In the genomic region with DNA sequence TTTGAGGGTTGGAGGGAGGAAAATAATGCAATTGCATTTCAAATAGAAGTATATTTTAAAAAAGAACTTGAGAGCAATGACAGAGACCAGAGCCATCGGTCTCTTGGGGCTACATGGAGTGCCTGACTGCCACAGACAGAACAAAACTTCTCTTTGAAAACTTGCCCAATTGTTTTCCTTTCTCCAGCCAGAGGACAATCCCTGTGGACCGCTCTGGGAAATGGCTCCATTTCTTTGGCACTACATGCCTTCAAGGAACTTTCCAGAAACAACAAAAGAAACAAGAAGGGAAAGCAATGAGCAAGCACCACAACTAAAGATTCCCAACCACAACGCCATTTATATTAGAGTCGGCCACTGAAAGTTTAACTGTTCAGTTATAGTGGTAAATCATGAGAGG, we compare ENCODE assay signal across 27 mouse cellular contexts. TPM values are rescaled to one million over a fixed set of nuclear protein-coding genes. Genes with fewer than 3 reads are reported as not detected.
DNase-seq lines count a peak whose midpoint lies in the region; ATAC-seq and TF ChIP-seq lines count a peak whose summit lies in the region.
"Had no signal": no experiment of that assay in that cellular context is flagged by ENCODE, and none has a peak within 500 bp of the region (broad histone marks: within the 10 kb centered on the region; RNA-seq: fewer than 3 reads in every experiment).

No protein-coding gene starts in this region.

- H3K4me3 ChIP-seq in heart, embryonic 10.5 days: no peak overlapping the region
- no peak overlapping the region for H3K4me3 ChIP-seq in liver, postnatal 0 days (ENCODE audit: low read depth, low read length)
- no peak overlapping the region for H3K4me3 ChIP-seq in hindbrain, postnatal 0 days (ENCODE audit: low read length)
- H3K4me3 ChIP-seq: forebrain, embryonic 15.5 days; heart, embryonic 13.5 days; hindbrain, embryonic 13.5 days; limb, embryonic 10.5 days; limb, embryonic 15.5 days; liver, embryonic 13.5 days had no signal

- H3K27ac ChIP-seq in heart, embryonic 10.5 days: no peak overlapping the region
- H3K27ac ChIP-seq in liver, postnatal 0 days (ENCODE audit: low read depth): no peak overlapping the region
- H3K27ac ChIP-seq in hindbrain, postnatal 0 days: no peak overlapping the region
- H3K27ac ChIP-seq: forebrain, embryonic 15.5 days; heart, embryonic 13.5 days; hindbrain, embryonic 13.5 days; limb, embryonic 10.5 days; limb, embryonic 15.5 days; liver, embryonic 13.5 days had no signal

- H3K27me3 ChIP-seq in heart, embryonic 10.5 days (ENCODE audit: insufficient read depth, poor library complexity, severe bottlenecking): no peaks in the 10 kb centered on the region
- H3K27me3 ChIP-seq in liver, postnatal 0 days (ENCODE audit: insufficient read depth, low read length): no peaks in the 10 kb centered on the region
- no peaks in the 10 kb centered on the region for H3K27me3 ChIP-seq in hindbrain, postnatal 0 days (ENCODE audit: insufficient read depth, low read length)
- H3K27me3 ChIP-seq: CH12.LX; forebrain, embryonic 15.5 days; heart, embryonic 13.5 days; hindbrain, embryonic 13.5 days; limb, embryonic 15.5 days; liver, embryonic 13.5 days had no signal

- peak; percentile 4 for DNase-seq in adrenal gland, postnatal 10 days
- DNase-seq in adrenal gland, adult 8-10 months: no peak
- DNase-seq in heart, adult 8-10 months (ENCODE audit: low spot score): peak; percentile 19
- DNase-seq in heart, embryonic 10.5 days (ENCODE audit: low spot score): no peak
- DNase-seq in gastrocnemius, adult 8-10 months (ENCODE audit: low spot score in 2 of 2): peak; percentile 3 to 12
- peak; percentile 6 for DNase-seq in heart, postnatal 4 days
- DNase-seq in liver, postnatal 0 days: no peak
- no peak for DNase-seq in hindbrain, postnatal 0 days (ENCODE audit: low spot score)
- DNase-seq: cerebellum, adult 2 months; cerebellum, postnatal 25 days; kidney, postnatal 4 days; layer of hippocampus, postnatal 36 days; liver, embryonic 13.5 days; lung, adult 2 months; lung, postnatal 10 days; right cerebral cortex, postnatal 25 days; spleen, adult 18-20 months; thymus, postnatal 14 days had no signal

- H3K4me2 ChIP-seq in liver, postnatal 0 days (ENCODE audit: low read depth, low read length): no peak overlapping the region
- no peak overlapping the region for H3K4me2 ChIP-seq in hindbrain, postnatal 0 days (ENCODE audit: low read depth, low read length)
- H3K4me2 ChIP-seq: forebrain, embryonic 15.5 days; heart, embryonic 13.5 days; hindbrain, embryonic 13.5 days; limb, embryonic 15.5 days; liver, embryonic 13.5 days had no signal

- no peak for ATAC-seq in liver, postnatal 0 days
- ATAC-seq in hindbrain, postnatal 0 days: no peak
- ATAC-seq: forebrain, embryonic 15.5 days; intestine, postnatal 0 days had no signal

- no peaks in the 10 kb centered on the region for H3K4me1 ChIP-seq in heart, embryonic 10.5 days
- no peaks in the 10 kb centered on the region for H3K4me1 ChIP-seq in liver, postnatal 0 days (ENCODE audit: insufficient read depth)
- no peaks in the 10 kb centered on the region for H3K4me1 ChIP-seq in hindbrain, postnatal 0 days (ENCODE audit: insufficient read depth, low read length)
- H3K4me1 ChIP-seq: forebrain, embryonic 15.5 days; heart, embryonic 13.5 days; hindbrain, embryonic 13.5 days; limb, embryonic 10.5 days; limb, embryonic 15.5 days; liver, embryonic 13.5 days had no signal

- H3K9me3 ChIP-seq in heart, embryonic 10.5 days: no peaks in the 10 kb centered on the region
- H3K9me3 ChIP-seq in liver, postnatal 0 days (ENCODE audit: low read length): no peaks in the 10 kb centered on the region
- H3K9me3 ChIP-seq in hindbrain, postnatal 0 days (ENCODE audit: low read length): no peaks in the 10 kb centered on the region
- H3K9me3 ChIP-seq: forebrain, embryonic 15.5 days; heart, embryonic 13.5 days; hindbrain, embryonic 13.5 days; limb, embryonic 10.5 days; limb, embryonic 15.5 days; liver, embryonic 13.5 days had no signal

- no peaks in the 10 kb centered on the region for H3K36me3 ChIP-seq in heart, embryonic 10.5 days
- H3K36me3 ChIP-seq in liver, postnatal 0 days (replicated peaks; ENCODE audit: insufficient read depth, low read length): no peaks in the 10 kb centered on the region
- no peaks in the 10 kb centered on the region for H3K36me3 ChIP-seq in hindbrain, postnatal 0 days (ENCODE audit: insufficient read depth, low read length)
- H3K36me3 ChIP-seq: forebrain, embryonic 15.5 days; heart, embryonic 13.5 days; hindbrain, embryonic 13.5 days; limb, embryonic 10.5 days; limb, embryonic 15.5 days; liver, embryonic 13.5 days had no signal

- 84% methylated on average over 4 of the region's 4 CpGs for WGBS in heart, embryonic 10.5 days
- 80% methylated on average over 4 of the region's 4 CpGs for WGBS in liver, postnatal 0 days (ENCODE audit: insufficient replicate concordance)
- 65% methylated on average over 4 of the region's 4 CpGs for WGBS in hindbrain, postnatal 0 days

- TF ChIP-seq CTCF in liver, postnatal 0 days (IDR thresholded peaks at IDR 0.05; ENCODE audit: low read depth): no peak
- TF ChIP-seq CTCF in hindbrain, postnatal 0 days (IDR thresholded peaks at IDR 0.05; ENCODE audit: low read depth): no peak

- no peak overlapping the region for H3K9ac ChIP-seq in liver, postnatal 0 days (replicated peaks)
- no peak overlapping the region for H3K9ac ChIP-seq in hindbrain, postnatal 0 days (replicated peaks; ENCODE audit: low read length)
- H3K9ac ChIP-seq: forebrain, embryonic 15.5 days; heart, embryonic 13.5 days; hindbrain, embryonic 13.5 days; limb, embryonic 15.5 days; liver, embryonic 13.5 days had no signal

- TF ChIP-seq EP300 in liver, postnatal 0 days (IDR thresholded peaks at IDR 0.05; ENCODE audit: low read depth): no peak

RNA-seq across cellular contexts. Expression of a gene that starts 55.3 kb away (rescaled TPM):
- total RNA-seq in adrenal gland, postnatal 10 days (2021): 10 to 100 TPM in 1 of 2 experiments, 1 to 10 TPM in 1; 9.7 to 10.5 TPM
- total RNA-seq in adrenal gland, adult 8-10 months (2022): 1 to 10 TPM; 4.0 to 6.4 (median 4.6) TPM
- 1 to 10 TPM; 2.2 to 3.8 (median 3.2) TPM for total RNA-seq in heart, adult 8-10 months (2022)
- 1.9 and 4.4 TPM in 2 replicates for polyA plus RNA-seq in heart, embryonic 10.5 days (2016; fragmentation: Nextera tagmentation; extraction: Ambion mirVana)
- 1 to 10 TPM; 1.0 to 3.2 (median 2.3) TPM for total RNA-seq in gastrocnemius, adult 8-10 months (2022)
- total RNA-seq in heart, postnatal 4 days (2021): 10 to 100 TPM; 11.8 to 12.0 TPM
- 0.75 and 0.81 TPM in 2 replicates for polyA plus RNA-seq in liver, postnatal 0 days (2015; fragmentation: Nextera tagmentation; extraction: Ambion mirVana)
- 0.83 and 2.4 TPM in 2 replicates for total RNA-seq in hindbrain, postnatal 0 days (2014; rRNA removed)
- 2.0 and 2.4 TPM in 2 replicates for polyA plus RNA-seq in hindbrain, postnatal 0 days (2015; fragmentation: Nextera tagmentation; extraction: Ambion mirVana)
- total RNA-seq: CH12.LX; neutrophil, adult 5-6 weeks had no signal
- polyA plus RNA-seq: C2C12 had no signal

Comparison
In these comparisons a context has a peak if more than half of its experiments do, and no peak if none do; other contexts are left out.
1. DNase-seq: peak in adrenal gland, postnatal 10 days (single experiment), heart, adult 8-10 months (single experiment), gastrocnemius, adult 8-10 months (2 of 2) and heart, postnatal 4 days (single experiment); none in adrenal gland, adult 8-10 months (single experiment), heart, embryonic 10.5 days (single experiment), liver, postnatal 0 days (single experiment) and hindbrain, postnatal 0 days (single experiment).